Mouse (Mus musculus) bone marrow, adult 2 months (tissue): Measurements from ENCODE around the gene Cops9.

Experiments used
- CTCF ChIP-seq: fragments of 200-500 bp; IDR thresholded peaks from 2 replicates; pipeline ENCODE4 v1.5.1; 2011; ENCODE audit warnings: low read length, control low read depth; ENCODE audit not compliant: control insufficient read depth, insufficient read depth
- POLR2A ChIP-seq: fragments of 200-500 bp; IDR thresholded peaks from 2 replicates; pipeline ENCODE4 v1.6.1; 2011; ENCODE audit warnings: low read depth, mild to moderate bottlenecking, control low read depth, low read length, borderline replicate concordance; ENCODE audit not compliant: control insufficient read depth

GRCm38 (mm10) chr1:92605482-92605881 is 36.3 kb downstream of the Cops9 start, which contains the start of gene Olfr1410:
- no peak for TF ChIP-seq CTCF
- no peak for TF ChIP-seq POLR2A
